Mouse (Mus musculus): ENCODE measurements at regions not wholly inside any gene's neighbourhood (a gene's known extent, or its start where the extent isn't known, plus 50 kb on each side); places are given as distances from the start of the nearest gene placed in this dataset.
"Not testable (repeated sequence)": the region's sequence is repeated elsewhere in the genome, so short reads cannot be mapped to it uniquely, and the experiment has no call there.

GRCm38 (mm10) chr14:60525979-60526378 is 107.8 kb upstream of the Spata13 start:
- DNase-seq, result no peak

DNA sequence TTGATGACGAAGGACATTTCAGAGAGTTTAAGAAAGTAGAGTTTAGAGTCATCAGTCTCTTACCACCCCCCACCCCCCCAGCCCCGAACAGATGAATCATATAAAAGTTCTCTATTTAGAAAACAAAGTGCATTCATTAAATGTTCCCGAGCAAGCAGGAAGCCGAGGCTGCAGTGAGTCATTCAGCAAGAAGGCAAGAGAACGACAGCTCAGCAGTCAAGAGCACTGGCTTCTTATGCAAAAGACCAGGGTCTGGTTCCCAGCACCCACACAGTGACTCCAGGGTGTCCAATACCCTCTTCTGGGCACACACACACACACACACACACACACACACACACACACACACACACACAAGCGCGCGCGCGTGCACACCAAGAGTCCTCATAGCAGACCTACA is 107.0 kb upstream of the Spata13 start:
- DNase-seq, result no peak

DNA sequence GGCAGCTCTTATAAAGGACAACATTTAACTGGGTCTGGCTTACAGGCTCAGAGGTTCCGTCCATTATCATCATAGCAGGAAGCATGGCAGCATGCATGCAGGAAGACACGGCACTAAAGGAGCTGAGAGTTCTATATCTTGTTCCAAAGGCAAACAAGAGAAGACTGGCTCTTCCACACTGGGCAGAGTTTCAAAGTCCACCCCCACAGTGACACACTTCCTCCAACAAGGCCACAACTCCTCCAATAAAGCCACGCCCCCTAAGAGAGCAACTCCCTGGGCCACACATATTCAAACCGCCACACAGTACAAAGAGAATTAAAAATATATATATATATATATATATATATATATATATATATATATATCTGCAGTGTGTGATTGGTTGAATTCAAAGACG is 105.8 kb upstream of the Spata13 start:
- DNase-seq, result no peak

DNA sequence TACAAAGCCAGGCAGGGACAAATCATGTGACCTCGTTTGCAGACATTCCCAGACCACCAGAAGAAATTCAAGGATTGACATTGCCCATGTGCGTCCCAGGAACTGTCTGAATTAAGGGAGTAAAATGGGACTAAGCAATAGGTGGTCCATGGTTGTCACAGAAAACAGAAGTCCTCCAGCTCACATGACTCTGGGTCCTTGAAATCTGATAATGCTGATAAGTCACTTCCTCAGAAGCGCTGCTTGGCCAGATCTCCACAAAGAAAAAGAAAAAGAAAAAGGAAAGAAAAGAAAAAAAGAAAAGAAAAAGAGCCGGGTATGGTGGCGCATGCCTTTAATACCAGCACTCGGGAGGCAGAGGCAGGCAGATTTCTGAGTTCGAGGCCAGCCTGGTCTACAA is 105.3 kb upstream of the Spata13 start:
- no peak for DNase-seq

DNA sequence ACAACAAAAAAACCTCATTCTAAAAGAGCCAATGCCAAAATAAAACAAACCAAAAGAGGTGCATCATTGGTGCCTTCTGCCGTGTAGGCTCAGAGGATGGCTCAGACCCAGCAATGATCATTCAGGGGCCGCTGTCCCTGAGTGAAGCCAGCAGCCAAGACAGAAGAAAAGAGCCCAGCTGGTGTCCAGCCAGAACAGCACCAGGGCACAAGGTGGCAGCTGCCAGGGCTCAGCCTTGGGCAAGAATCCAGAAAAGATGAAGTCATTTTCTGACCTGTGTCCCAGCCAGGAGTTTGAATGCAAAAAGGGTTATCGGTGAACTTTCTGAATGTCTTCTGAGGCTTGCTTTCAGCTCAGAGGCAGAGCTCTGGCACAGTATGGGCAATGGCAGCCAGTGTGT is 104.8 kb upstream of the Spata13 start:
- peak; percentile 83 to 88 for DNase-seq

DNA sequence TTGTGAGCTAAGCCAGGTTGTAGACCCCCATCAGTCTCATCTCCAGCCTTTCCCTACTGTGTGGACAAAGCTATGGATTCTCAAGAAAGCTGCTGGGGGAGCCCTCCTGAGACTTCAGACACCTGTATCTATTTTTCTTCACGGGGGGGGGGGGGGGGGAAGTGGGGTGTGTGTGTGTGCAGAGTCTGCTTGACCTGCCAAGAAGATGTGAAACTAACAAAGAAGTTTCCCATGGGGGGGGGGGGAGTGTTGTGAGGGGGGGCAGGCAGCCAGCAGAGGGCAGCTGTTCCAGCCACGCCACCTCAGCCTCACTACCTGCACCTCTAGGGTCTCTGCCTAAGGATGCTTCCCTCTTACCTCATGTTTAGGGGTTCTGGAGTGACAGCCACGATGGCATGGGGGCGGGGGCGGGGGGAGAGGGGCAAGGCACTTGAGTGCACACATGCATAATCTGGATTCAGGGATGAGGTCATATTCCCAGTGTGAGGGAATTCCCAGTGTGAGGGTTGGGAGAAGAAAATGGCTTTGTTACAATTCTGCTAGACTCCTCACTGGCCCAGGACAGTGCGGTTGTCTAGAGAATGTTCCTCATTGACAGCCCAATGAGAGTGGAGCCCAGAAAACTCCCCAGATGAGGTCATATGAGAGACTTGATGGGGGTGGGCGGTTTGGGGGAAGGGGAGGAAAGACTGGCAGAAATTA is 104.0 kb upstream of the Spata13 start:
- no peak for DNase-seq

- no peak for DNase-seq
Measured at GRCm38 (mm10) chr14:60530348-60530711, 103.5 kb upstream of the Spata13 start.

- DNase-seq, result no peak
Measured at GRCm38 (mm10) chr14:60530973-60531372, 102.8 kb upstream of the Spata13 start.

- no peak for DNase-seq
Measured at GRCm38 (mm10) chr14:60531766-60532165, 102.0 kb upstream of the Spata13 start.

DNA sequence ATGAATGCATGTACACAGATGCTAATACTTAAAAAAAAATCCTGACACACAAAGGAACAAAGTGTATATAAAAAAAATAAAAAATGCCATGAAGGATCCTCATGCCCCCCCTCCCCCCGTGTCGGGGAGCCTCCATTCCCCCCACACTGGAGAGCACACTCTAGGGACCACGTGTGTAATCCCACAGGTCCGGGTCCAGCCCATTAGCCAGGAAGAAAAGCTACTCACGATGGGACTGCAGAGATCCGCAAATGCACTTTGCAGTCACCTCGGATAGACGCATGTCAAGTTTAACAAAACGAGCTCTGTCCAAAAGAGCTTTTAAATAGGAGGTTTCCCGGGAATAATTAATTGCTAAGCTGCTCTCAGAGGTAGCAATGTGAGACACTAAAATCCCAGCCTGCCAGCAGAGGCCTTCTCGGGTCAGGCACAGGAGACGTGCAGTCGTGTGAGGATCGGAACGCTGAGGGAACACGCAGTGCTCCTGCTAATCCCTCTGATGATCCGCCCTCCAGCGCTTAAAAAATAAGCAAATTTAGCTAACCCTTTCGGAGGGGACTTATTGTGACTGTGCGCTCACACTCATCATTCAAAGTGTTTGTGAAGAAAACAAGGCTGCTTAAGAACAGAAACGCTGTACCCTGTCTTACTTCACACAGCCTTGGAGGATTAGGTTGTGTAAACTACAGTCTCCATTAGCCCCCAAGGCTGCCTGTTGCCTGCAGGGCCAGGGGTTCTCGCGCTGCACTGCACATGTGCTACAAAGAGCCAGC is 100.2 kb upstream of the Spata13 start:
- DNase-seq, result no peak

GRCm38 (mm10) chr14:60539040-60539439 is 94.8 kb upstream of the Spata13 start:
- no peak for DNase-seq

GRCm38 (mm10) chr14:60540111-60540510 is 93.7 kb upstream of the Spata13 start:
- peak; percentile 63 to 76 for DNase-seq

- no peak for DNase-seq
Measured at GRCm38 (mm10) chr14:60541596-60541995, 92.2 kb upstream of the Spata13 start.

- no peak for DNase-seq
Measured at GRCm38 (mm10) chr14:60544767-60545166, 89.0 kb upstream of the Spata13 start.

DNA sequence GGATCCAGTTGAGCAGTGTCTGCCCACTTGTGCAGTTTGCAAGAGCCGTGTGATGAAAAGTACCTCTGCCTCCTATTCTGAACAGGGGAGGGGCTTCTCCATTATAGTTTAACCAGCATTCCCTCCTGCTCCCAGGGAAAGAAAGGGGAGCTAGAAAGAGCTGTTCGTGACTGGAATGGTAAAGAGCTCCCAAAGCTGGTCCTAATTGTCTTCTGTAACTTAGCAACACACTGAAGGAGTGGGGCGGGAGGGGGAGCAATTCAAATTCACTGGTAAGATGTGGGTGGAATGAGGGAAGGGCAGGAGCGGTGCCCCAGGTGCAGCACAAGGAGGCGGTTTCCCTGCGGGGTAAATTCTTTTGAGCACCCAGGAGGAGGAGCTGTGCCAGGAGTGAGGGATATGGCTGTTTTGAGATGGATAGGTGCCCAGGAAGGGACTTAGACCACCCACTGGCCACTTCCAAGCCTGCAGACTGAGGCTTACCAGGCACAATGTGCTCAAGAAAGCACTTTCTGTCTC is 79.5 kb upstream of the Spata13 start:
- DNase-seq, result peak; percentile 23 to 37

DNA sequence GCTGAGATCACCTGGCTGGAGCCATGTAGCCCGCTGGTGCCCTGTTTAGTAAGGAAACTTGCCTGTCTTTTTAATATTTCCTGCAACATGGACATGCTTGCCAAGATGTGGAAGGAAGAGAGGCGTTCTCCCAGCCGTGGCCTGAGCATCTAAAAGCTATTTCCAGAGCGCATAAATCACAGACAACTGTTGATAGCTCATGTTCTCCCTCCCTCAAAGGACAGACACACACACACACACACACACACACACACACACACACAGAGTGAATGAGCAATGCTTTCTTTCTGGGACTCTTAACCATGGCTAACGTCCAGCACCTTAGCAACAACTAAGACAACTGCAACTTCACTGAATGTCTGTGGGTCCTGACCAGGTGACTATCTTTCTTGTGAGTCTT is 77.3 kb upstream of the Spata13 start:
- DNase-seq, result no peak

GRCm38 (mm10) chr14:60557020-60557419 is 76.8 kb upstream of the Spata13 start:
- no peak for DNase-seq

DNA sequence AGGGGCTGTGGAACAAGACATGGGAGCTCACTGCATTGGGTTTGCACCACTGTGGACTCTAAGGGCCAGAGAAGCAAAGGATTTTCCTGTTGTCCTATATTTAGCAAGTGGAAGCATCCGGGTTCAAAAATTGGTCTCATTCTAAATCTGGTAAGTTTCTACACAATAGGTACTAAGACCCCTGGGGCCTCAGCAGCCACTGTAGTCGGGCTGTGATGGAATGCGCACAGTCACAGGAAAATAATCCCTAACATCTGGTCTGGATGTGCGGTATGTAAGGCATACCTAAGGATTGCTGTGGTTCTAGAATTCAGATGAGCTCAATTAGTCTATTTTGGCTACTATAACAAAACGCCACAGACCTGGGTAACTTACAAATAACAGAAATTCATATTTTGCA is 74.4 kb upstream of the Spata13 start:
- DNase-seq, result no peak

- DNase-seq, result peak; percentile 22 to 55
Measured at GRCm38 (mm10) chr14:60559826-60560529, 73.8 kb upstream of the Spata13 start.

GRCm38 (mm10) chr14:60576281-60576680 is 57.5 kb upstream of the Spata13 start:
- no peak for DNase-seq

GRCm38 (mm10) chr14:60580131-60580530 is 53.7 kb upstream of the Spata13 start:
- DNase-seq, result not testable (repeated sequence)

Measured in cerebellum, postnatal 14 days (tissue).